Mouse (Mus musculus): ENCODE measurements around the gene Tbx3. TPM values are rescaled to one million over a fixed set of nuclear protein-coding genes. Genes with fewer than 3 reads are reported as not detected.
A peak's percentile ranks its signal among the peaks of the same experiment; 100 is the strongest.

The Tbx3 gene
- polyA plus RNA-seq, 1 experiment from 2014 or later: 1.3 TPM

GRCm38 (mm10) chr5:119665739-119666138, 4.7 kb upstream of the Tbx3 start:
- Histone ChIP-seq H3K9ac (ENCODE audit: low read length) (no peak overlapping the region), H3K27ac (ENCODE audit: low read depth, low read length) (no peak overlapping the region), H3K27me3 (ENCODE audit: control insufficient read depth, insufficient read depth, low read length) (peaks cover 99% of the 10 kb centered on the region), H3K9me3 (ENCODE audit: control insufficient read depth, low read length) (no peaks in the 10 kb centered on the region), H3K4me3 (ENCODE audit: low read depth, low read length) (no peak overlapping the region), H3K4me2 (no peak overlapping the region), H3K36me3 (ENCODE audit: control insufficient read depth, insufficient read depth, low read length) (no peaks in the 10 kb centered on the region), H3K4me1 (ENCODE audit: control insufficient read depth, insufficient read depth, low read length) (peaks cover 8% of the 10 kb centered on the region)
- ATAC-seq (ENCODE audit: low FRiP score) (no peak), DNase-seq (ENCODE audit: low spot score, missing footprints) (no peak)
- under 1% methylated on average over 6 of the region's 6 CpGs for WGBS

- no peak overlapping the region for H3K27ac ChIP-seq (ENCODE audit: low read depth, low read length)
- H3K9me3 ChIP-seq (ENCODE audit: control insufficient read depth, low read length): no peaks in the 10 kb centered on the region
- DNase-seq (ENCODE audit: low spot score, missing footprints): peak; percentile 93
- under 1% methylated on average over 13 of the region's 13 CpGs for WGBS
- ATAC-seq (ENCODE audit: low FRiP score): no peak
- no peak overlapping the region for H3K4me2 ChIP-seq
- no peak overlapping the region for H3K4me3 ChIP-seq (ENCODE audit: low read depth, low read length)
- peaks cover 100% of the 10 kb centered on the region for H3K27me3 ChIP-seq (ENCODE audit: control insufficient read depth, insufficient read depth, low read length)
- no peak overlapping the region for H3K9ac ChIP-seq (ENCODE audit: low read length)
- no peaks in the 10 kb centered on the region for H3K36me3 ChIP-seq (ENCODE audit: control insufficient read depth, insufficient read depth, low read length)
- H3K4me1 ChIP-seq (ENCODE audit: control insufficient read depth, insufficient read depth, low read length): peaks cover 13% of the 10 kb centered on the region
Observed at GRCm38 (mm10) chr5:119667356-119667940, 3.0 kb upstream of the Tbx3 start.

DNA sequence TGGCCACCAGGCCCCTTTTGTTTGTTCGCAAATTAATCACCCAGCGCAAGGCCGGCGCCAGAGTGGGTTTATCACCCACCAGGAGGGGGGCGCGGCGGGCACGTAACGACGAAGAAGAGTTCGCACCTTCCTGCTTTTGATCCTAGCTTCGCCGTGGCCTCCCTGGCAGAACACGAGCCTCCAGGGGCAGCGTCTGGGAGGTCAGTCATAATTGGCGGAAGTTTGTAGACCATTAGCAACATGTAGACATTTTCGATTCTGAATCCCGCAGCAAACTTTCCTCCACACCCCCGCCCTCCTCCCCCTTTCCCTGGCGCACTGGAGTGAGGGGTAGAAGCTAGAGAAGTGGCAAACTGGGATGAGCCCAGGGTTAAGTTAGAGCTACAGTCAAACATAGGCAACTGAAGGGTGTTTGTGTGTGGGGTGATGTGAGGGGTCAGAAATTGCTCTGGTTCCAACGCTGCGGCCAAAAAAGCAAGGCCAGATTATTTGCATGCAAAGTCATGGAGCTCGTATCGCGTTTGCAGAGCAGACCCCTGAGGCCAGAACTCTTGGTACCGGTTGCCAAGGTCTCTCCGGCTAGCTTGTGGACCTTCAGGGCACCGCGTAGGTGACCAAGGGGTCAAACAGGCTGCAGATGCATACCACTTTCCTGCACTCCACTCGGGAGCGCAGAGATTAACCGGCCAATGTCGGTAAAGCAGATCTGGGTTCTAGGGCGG, 2.1 kb upstream of the Tbx3 start:
- ATAC-seq (ENCODE audit: low FRiP score): no peak
- DNase-seq (ENCODE audit: low spot score, missing footprints): peak; percentile 95
- H3K9me3 ChIP-seq (ENCODE audit: control insufficient read depth, low read length): no peaks in the 10 kb centered on the region
- H3K4me2 ChIP-seq: no peak overlapping the region
- H3K27me3 ChIP-seq (ENCODE audit: control insufficient read depth, insufficient read depth, low read length): peaks cover 98% of the 10 kb centered on the region
- under 1% methylated on average over 34 of the region's 34 CpGs for WGBS
- H3K4me1 ChIP-seq (ENCODE audit: control insufficient read depth, insufficient read depth, low read length): peaks cover 13% of the 10 kb centered on the region
- H3K4me3 ChIP-seq (ENCODE audit: low read depth, low read length): no peak overlapping the region
- H3K27ac ChIP-seq (ENCODE audit: low read depth, low read length): no peak overlapping the region
- H3K36me3 ChIP-seq (ENCODE audit: control insufficient read depth, insufficient read depth, low read length): no peaks in the 10 kb centered on the region
- no peak overlapping the region for H3K9ac ChIP-seq (ENCODE audit: low read length)

GRCm38 (mm10) chr5:119668913-119669411, 1.5 kb upstream of the Tbx3 start:
- Histone ChIP-seq H3K9ac (ENCODE audit: low read length) (no peak overlapping the region), H3K27me3 (ENCODE audit: control insufficient read depth, insufficient read depth, low read length) (peaks cover 98% of the 10 kb centered on the region), H3K36me3 (ENCODE audit: control insufficient read depth, insufficient read depth, low read length) (no peaks in the 10 kb centered on the region), H3K9me3 (ENCODE audit: control insufficient read depth, low read length) (no peaks in the 10 kb centered on the region), H3K4me2 (no peak overlapping the region), H3K27ac (ENCODE audit: low read depth, low read length) (no peak overlapping the region), H3K4me1 (ENCODE audit: control insufficient read depth, insufficient read depth, low read length) (peaks cover 13% of the 10 kb centered on the region), H3K4me3 (ENCODE audit: low read depth, low read length) (no peak overlapping the region)
- DNase-seq (ENCODE audit: low spot score, missing footprints) (peak; percentile 92), ATAC-seq (ENCODE audit: low FRiP score) (no peak)
- under 1% methylated on average over 15 of the region's 18 CpGs for WGBS

DNA sequence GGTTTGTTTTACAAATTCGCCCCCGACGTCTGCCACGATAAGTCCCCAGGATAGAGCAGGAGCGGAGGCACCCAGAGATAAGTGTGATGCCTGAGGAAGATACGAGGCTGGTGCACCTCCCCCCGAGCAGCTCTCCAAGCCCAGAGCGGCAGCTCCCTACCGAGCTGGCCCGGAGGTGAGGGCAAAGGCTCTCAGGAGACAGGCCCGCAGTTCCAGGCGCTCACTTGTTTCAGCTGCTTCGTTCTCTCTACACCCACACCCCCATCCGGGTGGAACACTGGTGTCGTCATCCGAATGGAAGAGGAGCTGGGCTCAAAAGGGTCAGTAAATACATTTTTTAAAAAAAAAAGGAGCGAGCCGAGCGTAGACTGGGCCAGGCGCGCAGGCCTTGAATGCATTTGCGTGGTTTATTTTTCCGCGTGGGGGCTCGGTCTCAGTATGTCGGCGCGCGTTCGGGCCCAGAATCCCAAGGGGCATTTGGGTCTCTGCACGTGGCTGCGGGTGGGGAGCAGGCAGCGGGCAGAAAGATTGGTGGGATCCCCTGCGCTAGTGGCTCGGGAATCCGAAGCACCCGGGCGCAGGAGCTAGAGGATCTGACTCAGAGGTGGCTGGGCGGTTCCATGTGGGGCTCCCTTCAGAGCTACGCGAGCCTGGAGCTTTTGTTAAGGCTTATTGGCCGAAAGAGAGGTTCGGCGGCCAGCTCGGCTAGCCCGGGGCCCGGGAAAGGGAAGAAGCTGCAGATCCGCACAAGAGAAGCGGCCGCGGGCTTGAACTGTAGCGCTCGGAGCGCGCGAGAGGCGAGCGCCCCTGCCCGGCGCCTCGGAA, 516 bp upstream of the Tbx3 start:
- WGBS: under 1% methylated on average over 61 of the region's 61 CpGs
- peaks cover 13% of the 10 kb centered on the region for H3K4me1 ChIP-seq (ENCODE audit: control insufficient read depth, insufficient read depth, low read length)
- ATAC-seq (ENCODE audit: low FRiP score) (no peak; the same call in 1 of the 2 replicates), DNase-seq (ENCODE audit: low spot score, missing footprints) (peak; percentile 97)
- H3K9me3 ChIP-seq (ENCODE audit: control insufficient read depth, low read length): no peaks in the 10 kb centered on the region
- H3K4me3 ChIP-seq (ENCODE audit: low read depth, low read length): peak overlapping the region; percentile 25
- peak overlapping the region; percentile 56 for H3K4me2 ChIP-seq
- no peaks in the 10 kb centered on the region for H3K36me3 ChIP-seq (ENCODE audit: control insufficient read depth, insufficient read depth, low read length)
- peak overlapping the region; percentile 48 for H3K9ac ChIP-seq (ENCODE audit: low read length)
- peaks cover 98% of the 10 kb centered on the region for H3K27me3 ChIP-seq (ENCODE audit: control insufficient read depth, insufficient read depth, low read length)
- H3K27ac ChIP-seq (ENCODE audit: low read depth, low read length): no peak overlapping the region

DNA sequence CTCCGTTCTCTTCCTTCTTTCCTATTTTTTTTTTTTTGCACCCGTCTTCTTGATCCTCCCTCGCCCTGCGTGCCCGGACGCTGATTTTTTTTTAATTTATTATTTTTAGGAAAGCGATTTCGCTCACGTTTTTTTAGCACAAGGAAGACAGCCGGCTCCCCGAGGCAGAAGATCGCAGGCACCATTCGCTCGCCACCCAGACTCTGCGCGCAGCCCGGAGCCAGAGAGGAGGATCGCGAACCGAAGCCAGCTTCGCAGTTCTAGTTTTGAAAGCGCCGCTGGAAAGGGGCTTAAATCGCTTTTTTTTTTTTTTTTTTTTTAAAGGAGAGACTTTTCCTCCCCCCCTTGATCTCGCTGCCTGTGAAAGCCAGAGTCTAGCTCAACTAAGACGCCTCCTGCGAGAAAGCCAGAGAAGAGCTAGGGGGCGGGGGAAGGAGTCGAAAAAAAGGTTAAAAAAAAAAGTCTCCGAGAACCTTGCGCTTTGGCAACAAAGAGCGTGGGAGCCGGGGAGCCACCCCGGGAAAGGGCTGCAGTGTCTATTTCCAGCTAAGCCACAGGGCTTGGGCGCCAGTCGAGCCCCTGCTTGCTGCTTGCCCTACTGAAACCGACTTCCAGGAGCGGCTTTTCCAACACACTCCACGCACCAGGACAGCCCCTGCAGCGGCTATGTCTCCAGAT, 794 bp downstream of the Tbx3 start:
- no peaks in the 10 kb centered on the region for H3K9me3 ChIP-seq (ENCODE audit: control insufficient read depth, low read length)
- DNase-seq (ENCODE audit: low spot score, missing footprints) (peak; percentile 94), ATAC-seq (ENCODE audit: low FRiP score) (no peak)
- H3K4me1 ChIP-seq (ENCODE audit: control insufficient read depth, insufficient read depth, low read length): peaks cover 13% of the 10 kb centered on the region
- peak overlapping the region; percentile 11; the same call in 1 of the 2 replicates for H3K4me3 ChIP-seq (ENCODE audit: low read depth, low read length)
- no peak overlapping the region for H3K9ac ChIP-seq (ENCODE audit: low read length)
- under 1% methylated on average over 40 of the region's 40 CpGs for WGBS
- no peaks in the 10 kb centered on the region for H3K36me3 ChIP-seq (ENCODE audit: control insufficient read depth, insufficient read depth, low read length)
- H3K4me2 ChIP-seq: peak overlapping the region; percentile 56
- H3K27me3 ChIP-seq (ENCODE audit: control insufficient read depth, insufficient read depth, low read length): peaks cover 98% of the 10 kb centered on the region
- H3K27ac ChIP-seq (ENCODE audit: low read depth, low read length): no peak overlapping the region

DNA sequence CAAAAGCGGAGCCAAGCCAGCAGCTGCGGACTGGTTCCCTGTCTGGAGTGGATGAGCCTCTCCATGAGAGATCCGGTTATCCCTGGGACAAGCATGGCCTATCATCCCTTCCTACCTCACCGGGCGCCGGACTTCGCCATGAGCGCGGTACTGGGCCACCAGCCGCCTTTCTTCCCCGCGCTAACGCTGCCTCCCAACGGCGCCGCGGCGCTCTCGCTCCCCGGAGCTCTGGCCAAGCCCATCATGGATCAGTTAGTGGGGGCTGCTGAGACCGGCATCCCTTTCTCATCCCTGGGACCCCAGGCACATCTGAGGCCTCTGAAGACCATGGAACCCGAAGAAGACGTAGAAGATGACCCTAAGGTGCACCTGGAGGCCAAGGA, 1.5 kb downstream of the Tbx3 start:
- peak; percentile 94 for DNase-seq (ENCODE audit: low spot score, missing footprints)
- no peaks in the 10 kb centered on the region for H3K9me3 ChIP-seq (ENCODE audit: control insufficient read depth, low read length)
- 0 out of 2 replicates have a peak overlapping the region, but pooled peaks have one; percentile 3 for H3K4me3 ChIP-seq (ENCODE audit: low read depth, low read length)
- H3K36me3 ChIP-seq (ENCODE audit: control insufficient read depth, insufficient read depth, low read length): no peaks in the 10 kb centered on the region
- H3K4me2 ChIP-seq: no peak overlapping the region; the same call in 1 of the 2 replicates
- H3K27me3 ChIP-seq (ENCODE audit: control insufficient read depth, insufficient read depth, low read length): peaks cover 98% of the 10 kb centered on the region
- H3K27ac ChIP-seq (ENCODE audit: low read depth, low read length): no peak overlapping the region
- H3K4me1 ChIP-seq (ENCODE audit: control insufficient read depth, insufficient read depth, low read length): peaks cover 13% of the 10 kb centered on the region
- under 1% methylated on average over 23 of the region's 23 CpGs for WGBS
- no peak for ATAC-seq (ENCODE audit: low FRiP score)
- H3K9ac ChIP-seq (ENCODE audit: low read length): no peak overlapping the region

DNA sequence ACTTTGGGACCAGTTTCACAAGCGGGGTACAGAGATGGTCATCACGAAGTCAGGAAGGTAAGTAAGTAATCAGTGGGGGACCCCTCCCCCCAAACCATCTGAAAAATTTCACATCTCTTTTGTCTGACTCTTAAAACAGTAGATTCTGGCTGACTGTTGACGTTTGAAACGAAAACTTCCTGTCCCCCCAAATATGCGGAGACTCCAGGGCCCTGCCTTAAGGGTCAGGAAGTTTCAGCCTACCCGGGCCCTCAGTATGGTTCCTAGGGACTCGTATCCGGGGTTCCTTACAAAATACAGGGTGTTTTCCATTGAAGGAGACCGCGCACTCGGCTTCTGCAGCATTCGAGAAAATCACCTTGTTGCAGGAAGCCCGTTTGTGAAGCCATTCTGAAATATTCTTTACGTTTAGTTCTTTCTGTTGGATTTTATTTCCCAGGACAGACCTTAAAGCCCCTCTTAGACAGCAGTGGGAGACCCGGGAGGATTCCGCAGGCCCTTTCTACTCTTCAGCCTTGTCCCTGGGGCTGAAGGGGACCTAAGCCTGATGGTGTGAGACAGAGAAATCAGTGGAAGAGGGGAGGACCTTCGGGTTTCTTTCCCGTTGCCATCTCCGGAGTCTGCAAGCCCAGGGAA, 2.0 kb downstream of the Tbx3 start:
- ATAC-seq (ENCODE audit: low FRiP score) (no peak), DNase-seq (ENCODE audit: low spot score, missing footprints) (peak; percentile 94)
- no peaks in the 10 kb centered on the region for H3K9me3 ChIP-seq (ENCODE audit: control insufficient read depth, low read length)
- no peak overlapping the region for H3K4me2 ChIP-seq
- H3K36me3 ChIP-seq (ENCODE audit: control insufficient read depth, insufficient read depth, low read length): no peaks in the 10 kb centered on the region
- H3K27ac ChIP-seq (ENCODE audit: low read depth, low read length): no peak overlapping the region
- H3K4me3 ChIP-seq (ENCODE audit: low read depth, low read length): no peak overlapping the region
- H3K9ac ChIP-seq (ENCODE audit: low read length): no peak overlapping the region
- under 1% methylated on average over 19 of the region's 19 CpGs for WGBS
- peaks cover 13% of the 10 kb centered on the region for H3K4me1 ChIP-seq (ENCODE audit: control insufficient read depth, insufficient read depth, low read length)
- peaks cover 98% of the 10 kb centered on the region for H3K27me3 ChIP-seq (ENCODE audit: control insufficient read depth, insufficient read depth, low read length)
